Mouse (Mus musculus) fat pad, adult 2 months (tissue): ENCODE data around the gene Tk2.

Experiments used
- DNase-seq: peaks from one replicate; pipeline ENCODE4 v3.0.0-alpha.2; 2011; ENCODE audit warnings: low read depth, low spot score; ENCODE audit errors: extremely low read depth

Gene Tk2

DNA sequence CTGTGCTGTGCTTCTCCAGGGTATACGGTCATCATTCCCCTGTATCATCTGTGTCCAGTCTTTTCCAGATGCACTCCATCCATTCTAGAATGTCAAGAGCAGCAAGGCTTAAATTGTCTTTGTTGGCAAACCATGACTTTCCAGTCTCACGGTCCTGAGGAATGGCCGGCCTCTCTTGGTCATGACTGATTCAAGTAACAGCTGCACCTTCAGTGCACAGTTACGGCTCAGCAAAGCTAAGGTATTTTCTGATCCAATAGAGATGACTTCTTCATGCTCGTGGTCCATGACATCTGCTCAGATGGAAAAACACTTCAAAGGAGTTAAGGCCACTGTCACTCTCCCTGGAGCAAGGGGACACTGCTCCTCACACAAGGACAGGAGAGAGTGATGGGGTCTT, 21.3 kb downstream of the Tk2 start:
- DNase-seq = no peak

DNA sequence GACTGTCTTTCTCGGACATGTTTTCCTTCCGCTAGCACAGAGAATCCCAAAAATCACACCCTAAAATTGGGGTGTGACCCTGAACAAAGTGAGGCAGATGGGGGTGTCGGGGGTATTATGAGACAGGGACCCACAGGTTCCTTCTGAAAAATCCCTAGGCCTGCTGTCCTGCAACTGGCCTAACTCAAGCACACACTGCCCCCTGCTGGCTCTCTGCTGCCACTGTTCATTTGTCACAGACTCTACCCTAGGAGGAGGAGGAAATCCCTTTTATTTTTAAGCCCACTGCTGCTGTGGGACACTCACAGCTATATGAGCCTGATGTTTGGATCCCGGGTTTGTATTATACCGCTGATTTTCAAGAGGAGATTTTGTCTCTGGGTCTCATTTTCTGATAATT, 28.6 kb downstream of the Tk2 start:
- DNase-seq = no peak

DNA sequence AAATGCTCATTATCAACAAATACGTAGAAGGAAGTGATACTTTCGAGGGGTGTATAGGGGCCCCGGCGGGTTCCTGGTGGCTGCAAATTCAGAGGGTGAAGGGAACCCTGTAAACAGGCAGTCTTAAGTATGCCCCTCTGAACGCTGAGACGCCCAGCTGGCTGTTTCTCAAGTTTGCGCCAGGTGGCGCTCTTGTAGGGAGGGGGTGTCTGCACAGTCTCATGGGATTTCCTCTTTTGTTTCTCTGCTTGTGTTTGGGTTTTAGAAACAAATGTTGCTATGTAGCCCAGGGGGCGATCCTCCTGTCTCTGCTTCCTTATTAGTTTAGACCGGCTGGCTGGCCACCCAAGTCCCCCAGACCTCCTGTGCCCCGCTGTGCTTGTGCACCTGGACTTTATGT, 29.3 kb downstream of the Tk2 start:
- DNase-seq = no peak

DNA sequence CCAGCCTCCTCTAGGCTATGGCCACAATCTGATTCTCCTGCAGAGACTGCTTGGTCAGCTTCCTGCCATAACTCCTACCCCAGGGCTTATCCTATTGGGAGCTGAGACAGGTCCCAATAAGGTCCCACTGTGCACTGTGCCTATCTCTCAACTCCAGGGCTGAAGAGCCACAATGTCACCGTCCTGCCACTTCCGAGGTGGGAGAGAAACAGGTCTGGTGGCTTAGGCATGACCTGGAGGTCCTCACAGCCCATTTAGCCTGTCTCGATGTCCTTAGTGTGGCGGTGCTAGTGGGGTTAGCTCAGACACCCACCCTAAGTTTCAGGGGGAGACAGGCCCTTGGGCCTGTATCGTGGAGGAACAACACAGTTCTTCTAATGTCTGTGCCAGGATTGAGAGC, 30.8 kb downstream of the Tk2 start:
- DNase-seq = no peak

DNA sequence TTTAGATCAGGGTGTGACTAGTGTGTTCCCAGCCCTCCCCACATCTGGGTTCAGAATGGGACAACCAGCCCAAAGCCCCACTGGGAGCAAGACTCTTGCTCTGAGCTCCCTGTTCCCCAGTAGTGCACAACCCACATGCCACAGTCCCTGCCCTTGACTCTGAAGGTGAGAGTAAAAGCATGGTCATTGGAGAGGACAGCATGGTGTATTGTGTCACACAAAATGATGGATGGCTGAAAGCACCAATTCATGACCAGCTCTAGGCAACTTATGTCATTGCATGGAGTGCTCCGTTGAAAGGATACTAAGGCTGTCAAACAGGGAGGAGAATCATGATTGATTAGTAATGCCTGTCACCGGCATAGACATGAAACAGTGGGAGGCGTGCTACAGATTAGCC, 43.1 kb downstream of the Tk2 start:
- no peak for DNase-seq

DNA sequence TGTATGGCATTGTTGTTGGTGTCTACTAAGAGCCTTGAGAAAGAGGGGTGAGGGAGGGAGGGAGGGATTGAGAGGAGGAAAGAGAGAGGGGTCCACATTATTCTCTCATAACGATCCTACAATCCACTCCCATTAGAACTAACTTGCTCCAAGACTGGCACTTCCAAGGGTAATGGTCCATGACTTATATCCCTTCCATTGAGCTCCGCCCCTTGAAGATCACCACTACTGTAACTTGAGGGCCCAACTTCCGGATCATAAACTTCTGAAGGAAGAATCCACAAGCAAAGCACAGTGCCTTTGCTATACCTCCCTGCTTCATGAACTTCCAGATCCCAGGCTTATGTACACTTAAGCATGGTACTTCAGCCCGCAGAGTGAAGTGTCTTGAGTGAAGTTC, 46.0 kb downstream of the Tk2 start:
- DNase-seq = no peak

DNA sequence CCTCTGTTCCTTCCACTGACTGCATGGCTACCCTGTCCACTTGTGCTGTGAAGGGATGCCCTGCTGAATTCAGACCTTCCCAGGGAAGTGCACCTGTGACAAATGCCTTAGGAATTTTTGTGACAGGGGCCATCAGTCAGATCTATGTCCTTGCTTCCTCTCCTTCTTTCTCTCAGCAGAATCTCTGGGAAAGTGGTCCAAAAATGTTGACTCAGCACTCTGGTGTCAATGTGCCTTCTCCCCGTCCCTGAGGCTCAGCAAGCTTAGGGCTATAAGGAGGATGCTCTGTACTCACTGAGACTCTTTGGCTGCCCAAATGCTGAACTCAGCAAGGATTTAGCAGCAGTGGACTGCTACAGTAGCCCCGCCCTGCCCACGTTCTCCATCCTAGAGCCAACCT, 46.7 kb downstream of the Tk2 start:
- DNase-seq = no peak

DNA sequence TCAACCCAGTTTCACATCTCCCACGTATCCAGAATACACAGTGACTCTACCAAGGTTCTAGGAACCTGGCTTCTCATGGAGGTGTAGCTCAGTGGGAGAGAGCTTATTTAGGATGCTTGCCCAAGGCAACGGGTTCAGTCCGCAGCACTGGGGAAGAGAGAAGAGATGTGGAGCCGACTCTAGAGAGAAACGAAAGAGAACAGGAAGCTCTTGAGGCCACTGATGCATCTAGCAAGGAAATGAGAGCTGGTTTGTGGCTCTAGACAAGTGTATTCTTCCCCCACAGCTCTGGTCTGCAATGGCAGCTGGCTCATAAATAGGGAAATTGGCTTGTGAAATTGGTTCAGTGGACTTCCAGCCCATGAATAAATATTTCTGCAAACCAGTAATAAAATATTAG, 48.6 kb downstream of the Tk2 start:
- no peak for DNase-seq

DNA sequence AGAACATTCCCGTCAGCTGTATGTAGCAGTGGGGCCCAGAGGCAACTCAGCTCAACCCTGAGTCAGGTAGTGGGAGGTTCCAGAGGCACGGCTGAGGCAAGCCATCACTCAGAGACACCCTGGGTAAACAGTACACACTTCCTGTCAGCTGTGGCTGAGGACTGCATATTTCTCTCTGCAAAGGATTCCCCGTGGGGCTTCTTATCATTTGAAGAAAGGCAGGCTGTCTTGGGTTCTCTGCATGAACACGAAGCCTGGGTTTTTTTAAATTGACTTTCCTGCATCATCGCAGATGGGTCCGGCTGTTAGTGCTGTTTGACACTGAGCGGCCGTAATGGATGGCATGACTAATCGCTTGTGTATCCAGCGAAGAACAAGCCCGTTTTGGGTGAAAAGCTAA, 56.9 kb downstream of the Tk2 start:
- DNase-seq = no peak

DNA sequence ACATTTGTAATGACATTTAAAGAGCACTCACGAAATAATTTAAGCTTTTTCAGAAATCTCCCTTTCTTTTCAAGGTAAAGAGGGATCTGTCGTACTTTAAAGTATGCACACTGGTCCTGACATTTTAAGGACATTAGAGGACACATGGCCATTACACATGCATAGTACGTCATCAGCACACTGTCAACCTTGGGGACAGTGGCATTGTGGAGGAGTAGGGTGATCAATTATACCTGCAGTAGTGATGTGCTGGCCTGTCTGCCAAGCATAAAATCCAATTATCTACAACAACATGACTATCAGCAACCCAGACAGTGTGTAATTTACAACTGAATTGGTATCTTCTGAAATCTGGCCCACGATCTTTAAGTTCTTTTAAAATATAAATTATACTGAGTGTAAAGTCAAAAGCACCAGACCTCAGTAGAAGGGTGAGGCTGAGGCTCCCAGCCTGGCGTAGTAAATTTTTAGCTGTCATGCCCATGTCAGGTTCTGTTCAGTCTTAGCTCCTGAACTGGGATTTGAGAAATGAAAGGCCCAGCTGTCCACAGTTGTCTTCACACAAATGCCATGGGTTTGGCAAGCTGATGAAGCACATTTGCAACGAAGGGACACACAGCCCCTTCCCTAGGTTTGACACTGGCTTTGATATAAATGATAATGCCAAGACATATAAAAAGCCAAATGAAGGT, 57.4 kb downstream of the Tk2 start:
- no peak for DNase-seq

DNA sequence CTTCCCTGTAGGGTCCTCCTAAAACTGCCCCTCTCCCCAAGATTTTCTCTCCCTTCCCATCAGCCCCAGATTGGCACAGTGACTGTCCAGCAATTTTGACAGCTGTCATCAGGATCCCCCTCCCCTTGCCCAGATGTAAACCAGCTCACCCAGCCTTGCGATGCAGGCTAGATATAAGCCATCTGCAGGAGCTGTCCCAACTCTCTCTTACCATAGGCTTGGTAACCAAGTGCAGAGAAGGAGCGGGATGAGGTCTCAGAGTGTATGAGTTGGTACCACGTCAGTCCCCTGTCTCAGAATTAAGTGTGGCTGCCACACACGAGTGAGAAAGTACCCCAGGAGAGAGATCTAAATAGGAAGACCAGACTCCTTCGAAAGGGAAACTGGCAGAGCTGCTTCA, 59.9 kb downstream of the Tk2 start:
- no peak for DNase-seq

DNA sequence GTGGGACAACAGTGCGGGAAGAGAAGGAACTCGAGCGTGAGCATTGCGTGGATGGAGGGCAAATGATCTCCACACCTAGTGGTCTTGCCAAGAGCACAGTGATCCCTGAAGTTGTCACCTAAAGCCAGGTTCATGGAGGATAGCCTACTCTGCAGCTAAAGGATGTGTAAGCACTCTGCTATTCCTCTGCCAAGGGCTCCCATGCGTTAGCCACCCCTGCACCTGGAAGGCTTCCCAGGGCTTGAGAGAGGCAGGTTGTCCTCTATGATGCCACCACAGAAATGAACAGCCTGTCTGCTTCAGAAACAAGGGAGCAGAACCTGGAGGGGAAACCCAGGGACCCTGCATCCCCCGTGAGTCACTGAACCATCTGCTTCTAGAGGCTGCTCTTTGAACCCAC, 60.7 kb downstream of the Tk2 start:
- no peak for DNase-seq

DNA sequence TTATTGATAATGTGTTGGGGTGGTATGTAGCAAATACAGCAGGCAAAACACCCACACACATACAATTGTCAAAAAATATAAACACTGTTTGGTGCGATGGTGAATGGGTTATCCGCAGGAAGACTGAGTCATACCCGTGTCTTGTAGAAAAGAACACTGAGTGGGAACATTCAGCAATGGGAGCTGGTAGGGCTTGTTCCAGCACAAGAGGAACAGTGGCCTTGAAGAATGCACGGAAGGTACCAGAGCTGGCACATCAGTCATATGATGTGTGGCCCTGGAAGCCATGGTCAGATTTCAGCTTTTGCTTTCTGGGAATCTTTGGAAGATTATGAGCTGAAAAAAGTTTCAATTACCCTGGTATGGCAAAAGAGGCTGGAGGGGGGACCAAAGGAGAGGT, 61.5 kb downstream of the Tk2 start:
- no peak for DNase-seq

DNA sequence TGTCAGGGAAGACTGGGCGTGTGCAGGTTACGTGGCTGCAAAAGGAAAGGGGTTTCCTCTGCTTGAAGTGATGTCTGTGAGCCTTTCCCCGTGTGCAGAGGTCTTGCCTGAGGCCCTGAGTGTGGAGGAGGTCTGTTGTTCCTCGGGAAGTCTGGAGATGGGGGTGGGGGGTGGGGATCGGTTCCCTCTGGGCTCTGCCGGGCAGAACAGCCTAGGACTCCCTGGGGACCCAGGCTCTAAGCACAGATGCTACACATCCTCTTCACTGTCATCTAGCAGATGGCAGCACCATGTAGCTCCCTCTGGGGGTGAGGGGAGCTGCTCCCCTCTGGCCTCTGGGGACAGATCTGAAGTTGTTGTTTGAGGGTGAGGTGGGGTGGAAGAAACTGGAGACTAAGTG, 63.5 kb downstream of the Tk2 start:
- no peak for DNase-seq

DNA sequence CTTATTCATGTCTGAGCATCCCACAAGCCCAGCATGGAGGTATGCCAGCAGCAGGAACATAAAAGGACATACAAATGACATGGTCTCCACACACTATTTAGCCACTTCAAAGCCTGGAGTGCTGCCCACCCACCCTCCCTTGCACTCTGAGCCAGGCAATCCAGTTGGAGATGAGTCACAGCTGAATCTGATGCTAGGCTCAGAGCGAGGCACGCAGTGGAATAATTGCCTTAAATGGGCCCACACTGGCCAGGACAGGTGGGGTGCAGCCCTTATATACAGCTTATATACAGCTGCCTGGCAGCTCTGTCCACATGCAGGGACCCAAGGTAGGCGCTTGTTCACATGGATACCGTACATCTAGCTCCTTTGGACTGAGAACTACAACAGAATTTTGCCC, 71.3 kb downstream of the Tk2 start:
- no peak for DNase-seq
